Mouse (Mus musculus): ENCODE measurements around the gene Prepl. TPM values are rescaled to one million over a fixed set of nuclear protein-coding genes. Genes with fewer than 3 reads are reported as not detected.

Gene Prepl
- polyA plus RNA-seq (2016; fragmentation: Nextera tagmentation; extraction: Ambion mirVana) = 28.8 and 30.5 TPM in 2 replicates

DNA sequence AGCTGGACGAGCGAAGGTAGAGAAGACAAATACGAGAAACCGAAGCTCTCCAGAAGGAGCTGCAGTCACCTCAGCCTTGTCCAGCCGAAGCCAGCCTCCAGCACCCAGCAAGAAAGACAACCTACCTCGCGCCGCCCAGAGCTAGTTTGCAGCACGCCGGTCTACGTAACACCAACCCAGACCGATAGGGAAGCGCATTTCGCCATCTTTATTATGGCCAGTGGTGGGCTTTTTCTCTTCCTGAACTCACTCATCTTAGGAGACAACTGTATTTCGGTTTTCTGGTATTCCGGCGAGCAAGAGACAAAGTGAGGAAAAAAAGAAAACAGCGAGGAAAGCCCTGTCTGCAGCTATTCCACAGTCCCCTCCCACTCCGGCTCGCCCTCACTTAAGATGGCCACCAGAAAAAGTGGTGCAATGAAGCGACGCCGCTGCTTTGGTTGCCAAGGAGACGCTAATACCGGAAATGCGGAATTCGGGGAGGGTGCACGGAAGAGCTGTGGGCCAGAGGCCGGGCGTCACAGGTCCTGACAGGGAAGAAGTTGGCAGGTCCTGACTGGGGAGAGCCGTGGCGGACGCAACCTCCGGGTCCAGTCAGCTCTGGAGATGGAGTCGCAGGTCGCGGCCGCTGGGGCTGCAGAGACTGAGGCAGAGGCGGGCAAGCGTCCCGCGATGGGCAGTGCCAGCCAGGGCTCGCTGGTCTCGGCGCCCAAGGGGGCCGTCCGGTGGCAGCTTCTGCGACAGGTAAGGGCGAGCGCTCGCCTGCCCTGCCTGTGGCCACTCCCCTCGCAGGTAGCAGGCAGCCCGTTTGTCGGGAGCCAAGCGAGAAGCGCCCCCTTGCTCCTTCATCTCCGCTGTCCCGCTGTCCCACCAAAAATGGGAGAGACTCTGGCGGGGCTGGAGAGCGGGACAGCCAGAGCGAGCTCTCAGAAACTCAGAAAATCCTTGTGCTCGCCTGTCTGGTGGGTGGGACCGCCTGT, at the start of gene Prepl, which contains the start of gene Camkmt:
Gene Prepl, minus strand, starts transcription at position 122 of the 980 bp plus-strand sequence.
Gene Camkmt, plus strand, starts transcription at position 433 of the 980 bp plus-strand sequence.
- peak within 1 kb of the TSS; percentile 72 for H3K9ac ChIP-seq
- H3K27me3 ChIP-seq = no peaks in the 10 kb centered on the region
- peak within 1 kb of the TSS; percentile 67 for H3K4me2 ChIP-seq (replicated peaks)
- H3K9me3 ChIP-seq = no peaks in the 10 kb centered on the region
- H3K4me3 ChIP-seq = peak within 1 kb of the TSS; percentile 85
- peaks cover 10% of the 10 kb centered on the region for H3K4me1 ChIP-seq
- peak; percentile 98 for ATAC-seq (ENCODE audit: insufficient number of reproducible peaks, insufficient read depth, low FRiP score, low TSS enrichment)
- under 1% methylated on average over 58 of the region's 63 CpGs for WGBS
- peak within 1 kb of the TSS; percentile 85 for H3K27ac ChIP-seq
- no peaks in the 10 kb centered on the region for H3K36me3 ChIP-seq

GRCm38 (mm10) chr17:85138393-85138792, 48.4 kb upstream of the Prepl start:
- ATAC-seq (ENCODE audit: insufficient number of reproducible peaks, insufficient read depth, low FRiP score, low TSS enrichment) = no peak
- WGBS = 94% methylated on average over 1 of the region's 1 CpGs
- H3K27me3 ChIP-seq = no peaks in the 10 kb centered on the region
- H3K9me3 ChIP-seq = no peaks in the 10 kb centered on the region
- no peak overlapping the region for H3K27ac ChIP-seq
- H3K4me2 ChIP-seq (replicated peaks) = no peak overlapping the region
- no peaks in the 10 kb centered on the region for H3K36me3 ChIP-seq
- H3K4me1 ChIP-seq = no peaks in the 10 kb centered on the region
- no peak overlapping the region for H3K4me3 ChIP-seq
- H3K9ac ChIP-seq = no peak overlapping the region

- Histone ChIP-seq H3K9ac (no peak overlapping the region), H3K27ac (no peak overlapping the region), H3K27me3 (no peaks in the 10 kb centered on the region), H3K4me2 (replicated peaks) (no peak overlapping the region), H3K9me3 (no peaks in the 10 kb centered on the region), H3K4me3 (no peak overlapping the region), H3K4me1 (no peaks in the 10 kb centered on the region), H3K36me3 (no peaks in the 10 kb centered on the region)
- WGBS = 28% methylated on average over 4 of the region's 4 CpGs
- no peak for ATAC-seq (ENCODE audit: insufficient number of reproducible peaks, insufficient read depth, low FRiP score, low TSS enrichment)
Measured at GRCm38 (mm10) chr17:85116643-85117042, 26.6 kb upstream of the Prepl start.

- WGBS = 78% methylated on average over 8 of the region's 8 CpGs
- no peaks in the 10 kb centered on the region for H3K27me3 ChIP-seq
- H3K36me3 ChIP-seq = no peaks in the 10 kb centered on the region
- H3K4me1 ChIP-seq = no peaks in the 10 kb centered on the region
- no peak overlapping the region for H3K4me3 ChIP-seq
- ATAC-seq (ENCODE audit: insufficient number of reproducible peaks, insufficient read depth, low FRiP score, low TSS enrichment) = no peak
- no peaks in the 10 kb centered on the region for H3K9me3 ChIP-seq
- no peak overlapping the region for H3K4me2 ChIP-seq (replicated peaks)
- no peak overlapping the region for H3K9ac ChIP-seq
- H3K27ac ChIP-seq = no peak overlapping the region
Measured at GRCm38 (mm10) chr17:85113441-85113840, 23.4 kb upstream of the Prepl start.

DNA sequence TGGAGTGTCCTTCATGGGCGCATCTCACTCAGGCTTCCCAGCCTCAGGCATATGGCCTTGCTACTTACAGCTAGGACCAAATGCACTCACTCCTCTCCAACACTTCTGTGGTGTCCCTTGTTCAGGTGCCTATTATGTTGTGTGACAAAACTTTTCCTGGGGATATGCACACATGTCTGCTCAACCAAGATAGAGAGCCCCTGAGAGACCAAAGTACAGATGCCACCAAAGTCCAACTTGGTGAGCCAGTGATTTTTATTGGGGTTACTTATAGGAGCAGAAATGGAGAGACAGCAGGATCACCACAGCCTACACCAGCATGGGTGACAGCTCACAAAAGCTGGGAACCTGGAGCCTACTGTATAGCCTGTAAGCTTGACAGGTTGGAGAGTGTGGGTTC, 20.6 kb upstream of the Prepl start:
- Histone ChIP-seq H3K27me3 (no peaks in the 10 kb centered on the region), H3K4me2 (replicated peaks) (no peak overlapping the region), H3K27ac (no peak overlapping the region), H3K9me3 (no peaks in the 10 kb centered on the region), H3K36me3 (no peaks in the 10 kb centered on the region), H3K9ac (no peak overlapping the region), H3K4me3 (no peak overlapping the region), H3K4me1 (no peaks in the 10 kb centered on the region)
- no peak for ATAC-seq (ENCODE audit: insufficient number of reproducible peaks, insufficient read depth, low FRiP score, low TSS enrichment)
- 100% methylated on average over 1 of the region's 1 CpGs for WGBS

GRCm38 (mm10) chr17:85103310-85103709, 13.3 kb upstream of the Prepl start:
- peaks cover 9% of the 10 kb centered on the region for H3K36me3 ChIP-seq
- H3K9me3 ChIP-seq = peaks cover 6% of the 10 kb centered on the region; the same call in 1 of the 2 replicates
- H3K4me1 ChIP-seq = no peaks in the 10 kb centered on the region
- H3K27ac ChIP-seq = no peak overlapping the region
- H3K27me3 ChIP-seq = no peaks in the 10 kb centered on the region
- no peak overlapping the region for H3K9ac ChIP-seq
- WGBS = 47% methylated on average over 2 of the region's 2 CpGs
- no peak overlapping the region for H3K4me3 ChIP-seq
- no peak for ATAC-seq (ENCODE audit: insufficient number of reproducible peaks, insufficient read depth, low FRiP score, low TSS enrichment)
- no peak overlapping the region for H3K4me2 ChIP-seq (replicated peaks)

DNA sequence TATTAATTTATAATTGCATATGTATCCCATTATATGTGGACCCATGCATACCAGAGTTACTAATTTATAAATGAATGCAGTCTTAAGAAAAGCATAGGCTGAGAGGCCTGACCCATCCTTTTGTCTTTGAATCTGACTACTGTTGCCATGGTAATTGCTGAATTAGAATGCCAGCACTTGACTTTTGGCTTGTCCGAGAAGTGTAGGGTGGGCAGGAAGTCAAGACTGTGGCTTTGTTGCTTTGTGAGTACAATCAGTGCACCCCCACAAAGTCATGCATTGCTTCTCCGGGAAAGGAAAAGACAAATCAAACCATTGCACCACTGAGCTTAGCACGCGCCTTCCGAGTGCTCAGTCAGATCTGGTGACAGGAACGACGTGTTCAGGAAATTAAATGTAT, 11.7 kb upstream of the Prepl start:
- no peaks in the 10 kb centered on the region for H3K27me3 ChIP-seq
- no peak overlapping the region for H3K9ac ChIP-seq
- ATAC-seq (ENCODE audit: insufficient number of reproducible peaks, insufficient read depth, low FRiP score, low TSS enrichment) = no peak
- no peak overlapping the region for H3K4me2 ChIP-seq (replicated peaks)
- peaks cover 6% of the 10 kb centered on the region; the same call in 1 of the 2 replicates for H3K9me3 ChIP-seq
- H3K4me3 ChIP-seq = no peak overlapping the region
- peaks cover 22% of the 10 kb centered on the region for H3K36me3 ChIP-seq
- 85% methylated on average over 7 of the region's 7 CpGs for WGBS
- no peak overlapping the region for H3K27ac ChIP-seq
- H3K4me1 ChIP-seq = no peaks in the 10 kb centered on the region

DNA sequence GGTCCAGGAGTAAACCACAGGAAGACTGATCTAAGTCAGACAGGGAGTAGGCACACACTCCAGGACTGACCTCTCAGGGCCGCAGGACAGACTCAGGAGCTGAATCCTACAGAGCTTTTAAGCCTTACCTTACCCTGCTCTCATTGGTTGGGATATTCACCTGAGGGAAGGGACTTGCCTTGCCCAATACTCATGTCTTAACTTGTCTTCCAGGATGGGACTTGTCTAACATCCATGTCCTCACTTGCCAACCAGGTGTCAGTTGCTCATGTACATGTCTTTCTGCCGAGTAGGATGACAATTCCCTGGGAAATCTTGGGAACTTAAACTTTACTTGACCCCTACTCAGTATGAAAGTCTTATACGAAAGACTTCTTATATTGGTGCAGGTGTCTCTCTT, 10.2 kb upstream of the Prepl start:
- no peak for ATAC-seq (ENCODE audit: insufficient number of reproducible peaks, insufficient read depth, low FRiP score, low TSS enrichment)
- Histone ChIP-seq H3K27me3 (no peaks in the 10 kb centered on the region), H3K4me1 (no peaks in the 10 kb centered on the region), H3K9ac (no peak overlapping the region), H3K4me3 (no peak overlapping the region), H3K27ac (no peak overlapping the region), H3K9me3 (peaks cover 6% of the 10 kb centered on the region; the same call in 1 of the 2 replicates), H3K4me2 (replicated peaks) (no peak overlapping the region), H3K36me3 (peaks cover 22% of the 10 kb centered on the region)
- WGBS = 83% methylated on average over 3 of the region's 3 CpGs

DNA sequence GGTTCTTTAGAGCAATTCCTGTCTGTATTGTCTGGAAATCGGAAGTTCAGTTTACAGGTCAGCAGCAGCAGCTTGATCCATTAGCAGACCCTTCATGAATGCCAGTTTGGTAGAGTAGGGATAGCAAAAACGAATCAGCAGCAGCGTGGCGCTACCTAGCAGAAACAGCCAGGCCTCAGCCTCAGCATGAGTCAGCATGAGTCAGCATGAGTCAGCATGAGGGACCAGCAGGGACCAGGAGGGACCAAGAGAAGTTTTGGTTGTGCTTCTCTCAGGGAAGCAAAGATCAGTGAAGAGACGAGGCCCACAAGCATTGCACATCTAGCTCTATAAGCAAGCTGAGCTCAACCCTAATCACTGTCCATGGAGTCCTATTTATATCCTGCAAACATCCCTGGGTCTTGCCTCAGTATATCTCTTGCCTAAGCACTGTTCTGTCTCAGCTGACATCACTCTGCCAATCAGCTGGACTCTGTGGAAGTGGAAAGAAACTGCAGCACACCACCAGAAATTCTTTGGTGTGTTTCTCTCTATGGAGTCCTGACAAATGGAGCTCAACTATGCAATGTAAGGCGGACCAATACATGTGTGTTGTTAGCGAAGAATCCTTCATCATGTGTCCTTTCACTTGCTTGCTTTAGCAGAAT, 8.8 kb upstream of the Prepl start:
- peaks cover 22% of the 10 kb centered on the region for H3K36me3 ChIP-seq
- no peak overlapping the region for H3K9ac ChIP-seq
- H3K27me3 ChIP-seq = no peaks in the 10 kb centered on the region
- H3K4me3 ChIP-seq = no peak overlapping the region
- no peaks in the 10 kb centered on the region for H3K4me1 ChIP-seq
- peaks cover 6% of the 10 kb centered on the region; the same call in 1 of the 2 replicates for H3K9me3 ChIP-seq
- 91% methylated on average over 7 of the region's 7 CpGs for WGBS
- ATAC-seq (ENCODE audit: insufficient number of reproducible peaks, insufficient read depth, low FRiP score, low TSS enrichment) = no peak
- no peak overlapping the region for H3K27ac ChIP-seq
- H3K4me2 ChIP-seq (replicated peaks) = no peak overlapping the region

- Histone ChIP-seq H3K27me3 (no peaks in the 10 kb centered on the region), H3K4me2 (replicated peaks) (no peak overlapping the region), H3K4me3 (no peak overlapping the region), H3K4me1 (peaks cover 3% of the 10 kb centered on the region), H3K36me3 (peaks cover 22% of the 10 kb centered on the region), H3K9ac (no peak overlapping the region), H3K27ac (no peak overlapping the region), H3K9me3 (peaks cover 6% of the 10 kb centered on the region; the same call in 1 of the 2 replicates)
- WGBS = 96% methylated on average over 3 of the region's 3 CpGs
- ATAC-seq (ENCODE audit: insufficient number of reproducible peaks, insufficient read depth, low FRiP score, low TSS enrichment) = no peak
Measured at GRCm38 (mm10) chr17:85096396-85096795, 6.4 kb upstream of the Prepl start.

DNA sequence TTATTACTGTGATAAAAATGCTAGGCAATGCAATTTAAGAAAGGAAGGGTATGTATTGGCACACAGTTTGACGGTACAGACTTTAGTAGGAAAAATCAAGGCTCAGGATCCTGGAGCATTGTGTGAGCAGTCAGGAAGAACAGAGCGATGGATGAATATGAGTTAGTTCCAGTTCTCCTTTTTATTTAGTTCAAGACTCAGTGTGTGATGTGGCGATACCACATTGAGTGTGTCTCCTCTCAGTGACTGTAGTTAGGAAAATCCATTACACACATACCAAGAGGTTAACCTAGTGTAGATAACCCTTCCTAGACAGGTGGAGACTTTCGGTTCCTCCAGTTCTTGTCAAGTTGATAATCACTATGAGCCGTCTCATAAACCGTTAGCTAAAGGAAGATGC, 1.7 kb upstream of the Prepl start:
- no peak for ATAC-seq (ENCODE audit: insufficient number of reproducible peaks, insufficient read depth, low FRiP score, low TSS enrichment)
- Histone ChIP-seq H3K27me3 (no peaks in the 10 kb centered on the region), H3K36me3 (no peaks in the 10 kb centered on the region), H3K9me3 (no peaks in the 10 kb centered on the region), H3K4me2 (replicated peaks) (no peak overlapping the region), H3K27ac (no peak overlapping the region), H3K4me3 (peak overlapping the region; percentile 85; the same call in 1 of the 2 replicates), H3K9ac (no peak overlapping the region), H3K4me1 (peaks cover 10% of the 10 kb centered on the region)
- WGBS = 91% methylated on average over 6 of the region's 6 CpGs

Data from embryonic facial prominence, embryonic 12.5 days (tissue).